Mouse (Mus musculus): ENCODE results near the gene Mrps23. TPM values are rescaled to one million over a fixed set of nuclear protein-coding genes. Genes with fewer than 3 reads are reported as not detected.

Gene Mrps23
- polyA plus RNA-seq, 1 experiment from 2014 or later, result 63.9 TPM

DNA sequence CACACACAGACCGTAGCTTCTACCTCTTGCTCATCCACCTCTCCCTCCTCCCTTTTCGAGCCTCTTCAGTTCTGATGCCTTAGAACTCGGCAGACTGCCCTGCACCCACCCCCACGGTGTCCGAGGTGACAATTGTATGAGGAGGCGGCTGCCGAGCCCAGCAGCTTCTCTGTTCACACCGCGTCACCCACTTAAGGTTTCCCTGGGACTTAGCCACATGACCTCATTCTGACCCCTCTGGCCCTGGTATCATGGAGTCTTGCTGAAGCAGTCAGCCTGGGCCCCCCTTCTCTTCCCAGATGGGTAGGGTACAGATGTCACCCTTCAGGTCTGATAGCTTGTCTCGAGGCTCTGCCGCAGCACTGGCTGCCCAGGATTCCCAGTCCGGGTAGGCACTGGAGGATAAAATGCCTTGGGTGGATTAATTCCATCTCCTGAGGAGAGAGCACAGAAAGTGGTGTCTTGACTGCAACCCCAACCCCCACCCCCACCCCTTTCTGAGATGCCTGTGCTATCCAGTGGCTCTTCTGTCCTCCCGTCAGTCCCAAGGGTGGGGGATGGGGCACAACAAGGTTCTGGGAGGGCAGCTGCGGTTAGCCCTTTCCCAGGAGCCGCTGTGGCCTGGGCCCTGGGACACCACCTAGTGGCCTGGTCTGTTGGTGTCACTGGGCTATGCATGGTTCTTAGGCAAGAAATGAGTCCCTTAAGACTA is 42.4 kb upstream of the Mrps23 start:
- peaks cover 57% of the 10 kb centered on the region for H3K4me1 ChIP-seq (ENCODE audit: control insufficient read depth, insufficient read depth, low read length)

DNA sequence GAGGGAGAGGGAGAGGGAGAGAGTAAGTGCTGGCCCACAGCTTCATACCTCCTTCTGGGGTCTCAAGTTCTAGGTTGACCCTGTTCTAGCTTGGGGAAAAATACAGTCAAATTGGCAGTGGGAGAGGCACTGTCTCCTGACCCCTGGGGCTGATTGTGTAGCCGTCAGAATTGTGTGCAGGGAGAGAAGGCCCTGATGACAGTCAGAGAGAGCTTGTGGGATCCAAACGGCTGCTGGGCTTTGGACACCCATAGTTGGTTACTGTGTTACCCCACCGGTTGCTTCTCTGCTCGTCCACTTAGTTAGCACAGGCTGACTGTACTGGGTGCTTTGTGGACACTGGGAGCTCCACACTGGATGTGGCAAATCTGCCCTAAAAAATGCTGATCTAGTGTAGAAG is 41.4 kb upstream of the Mrps23 start:
- Histone ChIP-seq H3K36me3 (ENCODE audit: control insufficient read depth, insufficient read depth, low read length) (no peaks in the 10 kb centered on the region), H3K4me3 (ENCODE audit: low read length) (no peak overlapping the region), H3K27me3 (replicated peaks; ENCODE audit: control insufficient read depth, insufficient read depth, low read length) (no peaks in the 10 kb centered on the region), H3K27ac (ENCODE audit: low read length) (no peak overlapping the region; the same call in 1 of the 2 replicates), H3K9me3 (ENCODE audit: control insufficient read depth, low read length) (no peaks in the 10 kb centered on the region), H3K4me1 (ENCODE audit: control insufficient read depth, insufficient read depth, low read length) (peaks cover 54% of the 10 kb centered on the region), H3K9ac (ENCODE audit: low read depth, low read length) (no peak overlapping the region), H3K4me2 (ENCODE audit: low read depth, low read length) (no peak overlapping the region)
- 58% methylated on average over 4 of the region's 4 CpGs for WGBS
- no peak for ATAC-seq

More for the DNA sequence above, 42.4 kb upstream of the Mrps23 start:
- Histone ChIP-seq H3K4me3 (ENCODE audit: low read length) (peak overlapping the region; percentile 47), H3K4me2 (ENCODE audit: low read depth, low read length) (peak overlapping the region; percentile 86), H3K27ac (ENCODE audit: low read length) (peak overlapping the region; percentile 92), H3K9ac (ENCODE audit: low read depth, low read length) (peak overlapping the region; percentile 47), H3K9me3 (ENCODE audit: control insufficient read depth, low read length) (no peaks in the 10 kb centered on the region), H3K36me3 (ENCODE audit: control insufficient read depth, insufficient read depth, low read length) (no peaks in the 10 kb centered on the region), H3K27me3 (replicated peaks; ENCODE audit: control insufficient read depth, insufficient read depth, low read length) (no peaks in the 10 kb centered on the region)
- WGBS, result 2% methylated on average over 15 of the region's 15 CpGs
- peak; percentile 75 for ATAC-seq

DNA sequence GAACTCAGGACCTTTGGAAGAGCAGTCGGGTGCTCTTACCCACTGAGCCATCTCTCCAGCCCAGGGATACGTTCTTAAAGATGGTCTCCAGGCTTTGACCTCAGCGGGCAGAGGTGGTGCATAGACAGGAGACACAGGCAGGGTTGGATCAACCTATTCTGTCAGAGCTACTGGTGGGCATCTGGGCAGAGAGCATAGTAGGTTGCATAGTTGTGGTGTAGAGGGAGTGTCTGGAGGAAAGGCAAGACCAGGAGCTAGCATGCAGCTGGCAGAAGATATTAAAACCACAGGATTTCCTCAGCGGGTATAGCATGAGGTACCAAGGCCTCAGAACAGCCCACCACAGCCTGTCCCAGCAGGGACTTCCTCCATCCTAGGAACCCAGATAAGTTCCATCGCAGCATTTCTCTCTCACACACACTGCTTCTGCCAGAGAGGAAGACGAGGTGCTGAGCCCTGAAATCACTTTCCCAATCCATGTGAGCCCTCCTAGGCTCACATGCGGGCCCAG is 39.9 kb upstream of the Mrps23 start:
- ATAC-seq, result no peak
- 84% methylated on average over 7 of the region's 7 CpGs for WGBS
- H3K27me3 ChIP-seq (replicated peaks; ENCODE audit: control insufficient read depth, insufficient read depth, low read length), result 0 out of 2 replicates have a peak, but pooled peaks cover 2% of the 10 kb centered on the region
- no peaks in the 10 kb centered on the region for H3K9me3 ChIP-seq (ENCODE audit: control insufficient read depth, low read length)
- no peak overlapping the region for H3K4me2 ChIP-seq (ENCODE audit: low read depth, low read length)
- H3K4me1 ChIP-seq (ENCODE audit: control insufficient read depth, insufficient read depth, low read length), result peaks cover 44% of the 10 kb centered on the region
- no peaks in the 10 kb centered on the region for H3K36me3 ChIP-seq (ENCODE audit: control insufficient read depth, insufficient read depth, low read length)
- no peak overlapping the region; the same call in 1 of the 2 replicates for H3K9ac ChIP-seq (ENCODE audit: low read depth, low read length)
- H3K4me3 ChIP-seq (ENCODE audit: low read length), result no peak overlapping the region
- H3K27ac ChIP-seq (ENCODE audit: low read length), result peak overlapping the region; percentile 77

DNA sequence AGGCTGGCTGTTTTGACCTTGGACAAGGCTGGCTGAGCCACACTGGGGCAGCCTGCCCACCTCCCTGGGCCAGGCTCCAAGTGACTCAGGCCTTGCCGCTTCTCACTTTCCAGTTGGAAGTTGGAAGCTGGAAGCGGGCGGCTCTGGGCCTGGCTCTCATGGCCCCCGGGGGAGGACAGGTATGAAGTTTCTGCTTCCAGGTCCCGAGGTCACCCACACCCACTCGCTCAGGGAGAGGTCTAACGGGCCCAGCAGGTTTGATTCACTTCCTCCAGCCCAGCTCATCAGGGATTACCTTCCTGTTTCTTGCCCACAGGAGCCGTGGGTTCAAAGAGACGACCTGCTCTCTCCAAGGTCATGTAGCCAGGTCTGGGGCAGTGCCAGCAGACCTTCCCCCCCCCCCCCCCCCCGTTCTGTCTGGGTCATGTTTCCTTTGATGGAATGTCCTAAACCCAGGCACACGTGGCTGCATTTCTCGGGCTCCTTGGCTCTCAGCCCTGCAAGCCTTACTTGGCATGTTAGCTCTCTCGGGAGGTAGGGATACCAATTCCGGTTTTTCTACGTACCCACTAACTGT is 39.3 kb upstream of the Mrps23 start:
- no peak overlapping the region for H3K4me2 ChIP-seq (ENCODE audit: low read depth, low read length)
- H3K27ac ChIP-seq (ENCODE audit: low read length), result peak overlapping the region; percentile 77
- no peak for ATAC-seq
- peak overlapping the region; percentile 5; the same call in 1 of the 2 replicates for H3K9ac ChIP-seq (ENCODE audit: low read depth, low read length)
- no peak overlapping the region for H3K4me3 ChIP-seq (ENCODE audit: low read length)
- WGBS, result 28% methylated on average over 15 of the region's 15 CpGs
- no peaks in the 10 kb centered on the region for H3K36me3 ChIP-seq (ENCODE audit: control insufficient read depth, insufficient read depth, low read length)
- H3K4me1 ChIP-seq (ENCODE audit: control insufficient read depth, insufficient read depth, low read length), result peaks cover 43% of the 10 kb centered on the region
- H3K27me3 ChIP-seq (replicated peaks; ENCODE audit: control insufficient read depth, insufficient read depth, low read length), result 0 out of 2 replicates have a peak, but pooled peaks cover 2% of the 10 kb centered on the region
- H3K9me3 ChIP-seq (ENCODE audit: control insufficient read depth, low read length), result no peaks in the 10 kb centered on the region

DNA sequence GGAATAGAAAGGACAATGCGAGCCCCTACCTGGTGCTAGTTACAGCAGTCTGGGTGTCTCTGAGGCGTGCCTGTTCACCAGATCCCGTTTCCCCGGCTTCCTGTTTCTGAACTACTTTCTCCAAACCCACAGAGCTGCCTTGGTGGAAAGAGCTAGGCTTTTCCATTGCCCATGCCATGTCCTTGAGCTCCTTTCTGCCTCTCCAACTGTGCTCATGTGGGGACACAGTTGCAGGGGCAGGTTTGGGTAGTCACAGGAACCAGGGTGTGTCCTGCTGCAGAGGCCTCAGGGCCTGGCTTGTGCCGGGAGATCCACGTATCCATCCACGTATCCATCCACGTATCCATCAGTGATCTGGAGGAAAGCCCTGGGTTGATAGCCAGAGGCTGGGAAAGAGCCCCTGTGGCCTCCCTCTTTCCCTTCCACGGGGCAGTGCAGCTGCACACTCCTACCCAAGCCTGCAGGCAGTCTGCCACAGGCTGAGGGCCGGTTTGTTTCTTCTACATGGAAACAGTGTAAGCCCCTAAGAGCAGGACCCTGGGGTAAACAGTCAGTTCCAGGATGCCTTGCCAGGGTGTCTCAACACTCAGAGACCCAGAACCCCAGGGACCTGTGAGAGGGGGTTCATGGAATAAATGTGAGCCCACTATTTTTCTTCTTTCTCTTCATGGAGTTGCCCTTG is 38.4 kb upstream of the Mrps23 start:
- no peak for ATAC-seq
- Histone ChIP-seq H3K9ac (ENCODE audit: low read depth, low read length) (peak overlapping the region; percentile 21), H3K36me3 (ENCODE audit: control insufficient read depth, insufficient read depth, low read length) (no peaks in the 10 kb centered on the region), H3K4me1 (ENCODE audit: control insufficient read depth, insufficient read depth, low read length) (peaks cover 36% of the 10 kb centered on the region), H3K27me3 (replicated peaks; ENCODE audit: control insufficient read depth, insufficient read depth, low read length) (0 out of 2 replicates have a peak, but pooled peaks cover 2% of the 10 kb centered on the region), H3K4me2 (ENCODE audit: low read depth, low read length) (no peak overlapping the region), H3K4me3 (ENCODE audit: low read length) (no peak overlapping the region), H3K27ac (ENCODE audit: low read length) (peak overlapping the region; percentile 46), H3K9me3 (ENCODE audit: control insufficient read depth, low read length) (no peaks in the 10 kb centered on the region)
- 64% methylated on average over 10 of the region's 10 CpGs for WGBS

DNA sequence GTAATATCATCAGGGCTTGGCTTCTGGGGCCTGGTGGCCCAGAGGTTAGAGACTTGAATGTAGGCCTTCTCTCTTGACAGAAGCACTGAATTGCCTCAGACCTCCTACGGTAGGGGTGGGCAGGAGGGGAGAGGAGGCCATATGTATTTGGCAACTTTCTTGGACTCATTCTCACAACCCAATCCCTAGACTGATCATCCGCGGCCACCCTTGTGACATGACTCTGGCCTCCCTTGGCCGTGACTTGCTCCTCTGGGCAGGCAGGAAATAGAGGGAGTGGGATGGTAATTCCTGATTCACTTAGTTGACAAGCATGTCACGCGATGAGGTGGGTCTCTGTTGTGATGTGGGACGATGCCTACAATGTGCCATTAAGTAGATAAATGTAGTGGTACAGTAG is 37.7 kb upstream of the Mrps23 start:
- Histone ChIP-seq H3K4me2 (ENCODE audit: low read depth, low read length) (no peak overlapping the region), H3K9ac (ENCODE audit: low read depth, low read length) (peak overlapping the region; percentile 21; the same call in 1 of the 2 replicates), H3K9me3 (ENCODE audit: control insufficient read depth, low read length) (no peaks in the 10 kb centered on the region), H3K27ac (ENCODE audit: low read length) (peak overlapping the region; percentile 46; the same call in 1 of the 2 replicates), H3K4me3 (ENCODE audit: low read length) (no peak overlapping the region), H3K36me3 (ENCODE audit: control insufficient read depth, insufficient read depth, low read length) (no peaks in the 10 kb centered on the region), H3K4me1 (ENCODE audit: control insufficient read depth, insufficient read depth, low read length) (peaks cover 33% of the 10 kb centered on the region), H3K27me3 (replicated peaks; ENCODE audit: control insufficient read depth, insufficient read depth, low read length) (0 out of 2 replicates have a peak, but pooled peaks cover 2% of the 10 kb centered on the region)
- no peak for ATAC-seq
- WGBS, result 86% methylated on average over 7 of the region's 7 CpGs

DNA sequence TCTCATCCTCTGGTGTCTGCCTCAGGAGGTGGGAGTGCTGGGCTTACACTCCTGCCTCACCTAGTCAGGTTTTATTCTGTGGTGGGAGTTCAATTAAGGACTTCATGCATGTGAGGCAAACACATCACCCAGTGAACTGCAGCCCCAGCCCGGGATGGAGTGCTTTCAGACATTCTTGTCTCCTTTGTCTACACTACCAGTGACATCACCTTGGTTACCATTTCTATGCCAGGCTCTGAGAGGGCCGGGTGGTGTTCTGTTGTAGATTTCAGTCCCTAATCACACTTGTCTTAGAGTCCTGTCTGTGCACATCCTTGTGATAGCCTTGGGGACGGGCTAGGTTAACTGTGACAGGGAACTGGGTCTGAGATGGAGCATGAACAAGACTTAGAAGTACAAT is 35.6 kb upstream of the Mrps23 start:
- no peak for ATAC-seq
- Histone ChIP-seq H3K4me3 (ENCODE audit: low read length) (no peak overlapping the region), H3K4me2 (ENCODE audit: low read depth, low read length) (no peak overlapping the region), H3K9ac (ENCODE audit: low read depth, low read length) (no peak overlapping the region), H3K36me3 (ENCODE audit: control insufficient read depth, insufficient read depth, low read length) (no peaks in the 10 kb centered on the region), H3K27me3 (replicated peaks; ENCODE audit: control insufficient read depth, insufficient read depth, low read length) (0 out of 2 replicates have a peak, but pooled peaks cover 2% of the 10 kb centered on the region), H3K9me3 (ENCODE audit: control insufficient read depth, low read length) (no peaks in the 10 kb centered on the region), H3K27ac (ENCODE audit: low read length) (no peak overlapping the region), H3K4me1 (ENCODE audit: control insufficient read depth, insufficient read depth, low read length) (peaks cover 41% of the 10 kb centered on the region)
- 56% methylated on average over 3 of the region's 3 CpGs for WGBS

DNA sequence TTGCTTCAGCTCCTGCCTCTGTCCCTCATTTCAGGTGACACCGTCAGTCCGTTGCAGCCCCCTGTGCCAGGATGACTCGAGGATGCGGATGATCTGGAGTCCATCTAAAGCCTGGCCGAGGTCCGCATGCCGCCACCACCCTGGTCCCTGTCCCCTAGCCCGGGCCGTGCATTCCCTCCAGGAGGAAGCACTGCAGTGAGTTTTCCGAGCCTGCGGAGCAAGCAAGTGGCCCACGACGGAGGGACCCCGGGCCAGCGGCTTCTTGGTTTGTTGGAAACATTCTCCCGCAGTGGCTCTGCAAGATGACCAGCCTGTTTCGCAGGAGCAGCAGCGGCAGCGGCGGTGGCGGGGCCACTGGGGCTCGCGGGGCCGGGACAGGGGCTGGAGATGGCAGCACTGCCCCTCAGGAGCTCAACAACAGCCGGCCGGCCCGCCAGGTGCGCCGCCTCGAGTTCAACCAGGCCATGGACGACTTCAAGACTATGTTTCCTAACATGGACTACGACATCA is 34.6 kb upstream of the Mrps23 start:
- Histone ChIP-seq H3K9me3 (ENCODE audit: control insufficient read depth, low read length) (no peaks in the 10 kb centered on the region), H3K4me3 (ENCODE audit: low read length) (no peak overlapping the region), H3K4me2 (ENCODE audit: low read depth, low read length) (no peak overlapping the region), H3K36me3 (ENCODE audit: control insufficient read depth, insufficient read depth, low read length) (no peaks in the 10 kb centered on the region), H3K9ac (ENCODE audit: low read depth, low read length) (0 out of 2 replicates have a peak overlapping the region, but pooled peaks have one; percentile 33), H3K27me3 (replicated peaks; ENCODE audit: control insufficient read depth, insufficient read depth, low read length) (0 out of 2 replicates have a peak, but pooled peaks cover 2% of the 10 kb centered on the region), H3K27ac (ENCODE audit: low read length) (no peak overlapping the region), H3K4me1 (ENCODE audit: control insufficient read depth, insufficient read depth, low read length) (peaks cover 42% of the 10 kb centered on the region)
- WGBS, result 35% methylated on average over 32 of the region's 32 CpGs
- no peak for ATAC-seq

DNA sequence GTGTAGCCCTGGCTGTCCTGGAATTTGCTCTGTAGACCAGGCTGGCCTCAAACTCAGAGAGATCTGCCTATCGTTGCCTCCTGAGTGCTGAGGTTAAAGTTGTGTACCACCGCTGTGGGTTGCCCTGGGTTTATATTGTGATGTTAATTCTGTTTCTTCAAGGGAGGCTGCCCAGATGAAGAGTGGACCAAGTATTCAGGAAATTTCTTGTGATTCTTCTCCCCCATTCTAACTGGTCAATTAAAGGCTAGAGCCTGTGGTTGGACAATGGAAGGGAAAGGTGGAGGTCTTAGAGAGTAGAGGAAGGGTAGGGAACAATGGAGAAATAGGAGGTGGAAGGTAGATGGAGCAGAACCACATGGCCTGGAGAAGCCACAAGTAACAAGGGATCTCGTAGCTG is 33.6 kb upstream of the Mrps23 start:
- Histone ChIP-seq H3K27me3 (replicated peaks; ENCODE audit: control insufficient read depth, insufficient read depth, low read length) (0 out of 2 replicates have a peak, but pooled peaks cover 2% of the 10 kb centered on the region), H3K4me3 (ENCODE audit: low read length) (no peak overlapping the region), H3K27ac (ENCODE audit: low read length) (no peak overlapping the region), H3K4me2 (ENCODE audit: low read depth, low read length) (no peak overlapping the region), H3K4me1 (ENCODE audit: control insufficient read depth, insufficient read depth, low read length) (peaks cover 35% of the 10 kb centered on the region), H3K36me3 (ENCODE audit: control insufficient read depth, insufficient read depth, low read length) (no peaks in the 10 kb centered on the region), H3K9me3 (ENCODE audit: control insufficient read depth, low read length) (no peaks in the 10 kb centered on the region), H3K9ac (ENCODE audit: low read depth, low read length) (no peak overlapping the region)
- WGBS, result 80% methylated on average over 3 of the region's 3 CpGs
- no peak for ATAC-seq
